In genomic region chr4:8245495-8246063, GRCm38 (mm10) we compare ENCODE assay signal across 26 mouse cellular contexts. TPM values are rescaled to one million over a fixed set of nuclear protein-coding genes. Genes with fewer than 3 reads are reported as not detected.
"Had no signal": no experiment of that assay in that cellular context is flagged by ENCODE, and none has a peak within 500 bp of the region (broad histone marks: within the 10 kb centered on the region; RNA-seq: fewer than 3 reads in every experiment).

No protein-coding gene starts in this region.

- H3K4me3 ChIP-seq: gastrocnemius, adult 2 months; heart, embryonic 10.5 days; heart, embryonic 12.5 days; hindbrain, embryonic 10.5 days; hindbrain, embryonic 12.5 days; layer of hippocampus, adult 2 months; limb, embryonic 13.5 days; limb, embryonic 15.5 days; liver, embryonic 13.5 days; liver, embryonic 15.5 days had no signal

- H3K36me3 ChIP-seq: heart, embryonic 10.5 days; heart, embryonic 12.5 days; hindbrain, embryonic 10.5 days; hindbrain, embryonic 12.5 days; limb, embryonic 13.5 days; limb, embryonic 15.5 days; liver, embryonic 13.5 days; liver, embryonic 15.5 days had no signal

- ATAC-seq: forebrain, embryonic 16.5 days; hindbrain, embryonic 16.5 days had no signal

- H3K4me1 ChIP-seq: hindbrain, embryonic 10.5 days; hindbrain, embryonic 12.5 days; limb, embryonic 13.5 days; limb, embryonic 15.5 days; liver, embryonic 13.5 days; liver, embryonic 15.5 days had no signal

- H3K27me3 ChIP-seq: heart, embryonic 12.5 days; hindbrain, embryonic 12.5 days; limb, embryonic 13.5 days; limb, embryonic 15.5 days; liver, embryonic 13.5 days; liver, embryonic 15.5 days had no signal

- H3K27ac ChIP-seq: gastrocnemius, adult 2 months; heart, embryonic 10.5 days; hindbrain, embryonic 10.5 days; hindbrain, embryonic 12.5 days; hindbrain, embryonic 14.5 days; layer of hippocampus, adult 2 months; limb, embryonic 13.5 days; limb, embryonic 15.5 days; liver, embryonic 13.5 days; liver, embryonic 15.5 days had no signal

- H3K9ac ChIP-seq: heart, embryonic 12.5 days; hindbrain, embryonic 12.5 days; hindbrain, embryonic 14.5 days; limb, embryonic 13.5 days; limb, embryonic 15.5 days; liver, embryonic 13.5 days; liver, embryonic 15.5 days had no signal

- H3K9me3 ChIP-seq: heart, embryonic 10.5 days; heart, embryonic 12.5 days; hindbrain, embryonic 12.5 days; limb, embryonic 13.5 days; liver, embryonic 13.5 days; liver, embryonic 15.5 days had no signal

- H3K4me2 ChIP-seq: heart, embryonic 12.5 days; hindbrain, embryonic 12.5 days; hindbrain, embryonic 14.5 days; limb, embryonic 13.5 days; limb, embryonic 15.5 days; liver, embryonic 13.5 days; liver, embryonic 15.5 days had no signal

- DNase-seq: gastrocnemius, adult 2 months; gastrocnemius, postnatal 10 days; gastrocnemius, postnatal 25 days; heart, adult 18-20 months; heart, postnatal 10 days; heart, postnatal 4 days; kidney, adult 11 months; kidney, adult 2 months; kidney, adult 9 months; kidney, postnatal 10 days; kidney, postnatal 25 days; kidney, postnatal 4 days; left cerebral cortex, postnatal 4 days; liver, embryonic 13.5 days had no signal

RNA-seq across cellular contexts. Expression of gene Car8, which starts 6.7 kb away (rescaled TPM):
- total RNA-seq: granulocyte monocyte progenitor cell, adult 5-6 weeks had no signal
